Mouse (Mus musculus) E14TG2a.4 (cell line): ENCODE results near the gene D1Ertd622e.
"Not testable (repeated sequence)": the region's sequence is repeated elsewhere in the genome, so short reads cannot be mapped to it uniquely, and the experiment has no call there.

ENCODE experiments used
- H3K27me3 ChIP-seq: 2 replicates; pipeline ENCODE4 v1.6.1; 2014; ENCODE audit warnings: low read length, control low read depth; ENCODE audit not compliant: insufficient read depth
- H3K36me3 ChIP-seq: 2 replicates; pipeline ENCODE4 v1.6.1; 2014; ENCODE audit warnings: low read length, control low read depth; ENCODE audit not compliant: insufficient read depth
- H3K4me1 ChIP-seq: replicated peaks from 2 replicates; pipeline ENCODE4 v1.6.1; 2014; ENCODE audit warnings: low read depth, low read length, control low read depth
- H3K4me3 ChIP-seq: replicated peaks from 2 replicates; pipeline ENCODE4 v1.5.1; 2014; ENCODE audit warnings: mild to moderate bottlenecking, low read length
- H3K9me3 ChIP-seq: 2 replicates; pipeline ENCODE4 v1.6.1; 2014; ENCODE audit warnings: low read length, control low read depth
- CTCF ChIP-seq: conservative IDR thresholded peaks from 2 replicates; pipeline ENCODE4 v1.5.1; 2014; ENCODE audit warnings: low read length
- NANOG ChIP-seq: IDR thresholded peaks from 2 replicates; pipeline ENCODE4 v1.6.1; 2014; ENCODE audit warnings: borderline replicate concordance, low read length, mixed read lengths
- POU5F1 ChIP-seq: IDR thresholded peaks from 2 replicates; pipeline ENCODE4 v1.6.1; 2014; ENCODE audit warnings: low read length, borderline replicate concordance

The D1Ertd622e gene

DNA sequence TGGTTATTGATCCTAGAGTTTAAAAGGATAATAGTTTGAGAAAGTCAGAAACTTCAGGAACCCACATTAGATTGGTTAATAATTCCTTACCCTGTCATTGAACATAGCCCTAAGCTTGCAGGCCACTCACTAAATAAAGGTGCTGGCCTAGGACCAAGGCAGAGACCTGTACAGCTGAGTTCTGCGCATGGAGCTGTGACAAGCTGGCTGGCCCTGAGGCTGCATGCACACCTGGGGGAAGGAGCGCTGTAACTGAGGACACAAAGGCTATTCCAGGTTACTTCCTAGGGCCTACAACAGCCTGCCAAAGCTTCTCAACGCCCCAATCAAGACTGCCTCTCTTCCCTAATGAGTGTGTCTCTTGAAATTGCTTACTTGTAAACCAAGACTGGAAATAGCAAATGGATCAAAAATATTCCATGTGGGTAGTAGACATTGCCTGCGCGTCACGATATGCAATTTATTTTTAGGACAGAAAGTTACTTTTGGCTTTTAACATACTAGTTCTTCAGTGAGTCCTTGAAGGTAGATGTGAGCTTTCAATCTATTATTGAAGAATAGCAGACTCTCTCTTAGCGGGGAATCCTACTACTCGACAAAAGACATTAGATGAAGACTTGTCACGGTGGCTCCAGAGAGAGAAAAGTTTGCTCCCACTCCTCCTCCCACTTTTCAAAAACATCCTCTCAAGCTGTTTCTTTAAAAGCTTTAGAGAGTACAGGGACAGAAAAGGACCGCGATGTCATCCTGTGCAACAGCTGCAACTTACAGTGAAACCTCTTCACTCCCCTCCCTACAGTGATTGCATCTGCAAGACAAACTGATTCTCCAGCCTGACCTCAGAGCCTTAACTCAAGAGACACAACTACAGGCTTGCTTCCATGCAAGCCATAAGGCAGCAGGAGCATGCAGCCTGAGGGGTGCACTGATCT lies 47.1 kb downstream of the D1Ertd622e start:
- Histone ChIP-seq H3K4me3 (no peak overlapping the region), H3K36me3 (no peaks in the 10 kb centered on the region), H3K4me1 (no peaks in the 10 kb centered on the region), H3K27me3 (no peaks in the 10 kb centered on the region), H3K9me3 (no peaks in the 10 kb centered on the region)
- TF ChIP-seq POU5F1 = no peak
- no peak for TF ChIP-seq NANOG
- no peak for TF ChIP-seq CTCF

DNA sequence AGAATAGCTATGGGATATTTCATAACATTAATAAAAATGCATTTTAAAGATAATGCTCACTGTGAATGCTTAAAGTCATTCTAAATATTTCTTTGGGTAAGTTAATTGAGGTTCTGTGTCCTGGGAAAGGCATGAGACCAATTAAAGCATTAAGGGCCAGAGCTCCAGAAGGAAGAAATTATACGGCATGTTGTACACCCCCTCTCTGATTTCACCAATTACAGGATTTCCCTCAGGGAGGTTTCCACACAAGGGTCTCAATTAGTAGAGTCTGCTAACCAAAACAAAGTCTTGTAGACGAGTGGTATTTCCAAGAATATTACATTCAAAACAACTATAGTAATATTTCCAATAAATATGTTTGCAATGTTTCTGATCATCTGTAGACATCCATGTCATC lies 50.1 kb downstream of the D1Ertd622e start:
- TF ChIP-seq POU5F1 (no peak), CTCF (no peak)
- Histone ChIP-seq H3K36me3 (no peaks in the 10 kb centered on the region), H3K4me3 (no peak overlapping the region), H3K9me3 (no peaks in the 10 kb centered on the region), H3K4me1 (no peaks in the 10 kb centered on the region), H3K27me3 (no peaks in the 10 kb centered on the region)

DNA sequence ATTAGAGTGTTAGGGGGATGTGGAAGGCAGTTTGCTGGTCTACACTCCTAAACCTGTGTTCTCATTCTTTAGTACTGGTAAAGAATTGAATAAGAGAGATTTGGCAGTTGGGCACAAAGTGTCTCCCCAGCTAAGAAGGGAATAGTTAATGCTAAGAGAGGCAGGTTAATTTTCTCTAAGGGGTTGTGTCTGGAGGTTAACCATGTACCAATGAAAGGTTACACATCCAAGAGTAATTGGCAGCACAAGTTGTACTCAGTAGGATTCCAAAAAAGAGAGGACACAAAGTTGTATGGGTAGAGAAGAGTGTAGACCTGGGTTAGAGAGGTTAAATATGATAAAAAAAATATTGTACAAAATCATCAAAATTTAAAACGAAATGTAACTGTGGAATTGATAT lies 58.5 kb downstream of the D1Ertd622e start:
- no peaks in the 10 kb centered on the region for H3K4me1 ChIP-seq
- no peaks in the 10 kb centered on the region for H3K36me3 ChIP-seq
- no peaks in the 10 kb centered on the region for H3K9me3 ChIP-seq
- TF ChIP-seq NANOG = no peak
- TF ChIP-seq POU5F1 = no peak
- TF ChIP-seq CTCF = no peak
- H3K4me3 ChIP-seq = no peak overlapping the region
- no peaks in the 10 kb centered on the region for H3K27me3 ChIP-seq

DNA sequence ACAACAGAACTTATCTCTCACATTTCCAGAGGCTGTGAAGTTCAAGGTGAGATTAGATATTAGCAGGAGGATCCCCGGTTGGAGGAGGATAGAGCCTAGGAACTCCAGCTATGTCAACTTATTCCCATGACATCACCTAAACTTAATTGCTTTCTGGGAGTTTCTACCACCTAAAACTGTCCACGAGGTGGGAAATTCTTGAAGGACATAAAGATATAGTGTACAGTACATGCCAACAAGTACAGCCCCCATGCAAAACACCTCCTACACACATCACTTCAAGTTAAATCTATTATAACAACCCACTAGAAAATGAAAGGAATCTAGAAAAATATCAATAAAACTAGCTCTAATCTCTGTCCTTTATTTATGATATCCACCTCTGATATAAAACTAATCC lies 61.5 kb downstream of the D1Ertd622e start:
- Histone ChIP-seq H3K27me3 (no peaks in the 10 kb centered on the region), H3K9me3 (no peaks in the 10 kb centered on the region), H3K4me3 (no peak overlapping the region), H3K4me1 (no peaks in the 10 kb centered on the region), H3K36me3 (no peaks in the 10 kb centered on the region)
- no peak for TF ChIP-seq POU5F1
- TF ChIP-seq CTCF = no peak
- no peak for TF ChIP-seq NANOG

DNA sequence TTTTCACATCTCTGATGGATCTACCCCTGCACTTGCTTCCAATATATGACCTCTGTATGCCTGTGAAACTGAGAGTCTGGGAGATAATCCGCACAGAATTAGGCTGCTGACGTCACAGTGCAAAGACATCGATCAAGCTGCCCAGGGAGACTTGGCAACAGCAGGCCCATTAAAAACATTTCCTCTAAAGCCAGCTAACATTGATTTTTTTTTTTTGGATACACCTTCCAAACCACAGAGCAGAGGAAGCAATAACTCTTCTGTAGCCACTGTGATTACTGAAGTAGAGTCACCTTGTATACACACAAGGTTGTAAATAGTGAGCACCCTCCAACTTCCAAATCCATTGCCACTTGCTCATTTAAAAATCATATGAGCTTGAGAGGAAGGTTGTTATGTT lies 62.8 kb downstream of the D1Ertd622e start:
- no peak for TF ChIP-seq NANOG
- TF ChIP-seq CTCF = no peak
- no peak for TF ChIP-seq POU5F1
- Histone ChIP-seq H3K36me3 (no peaks in the 10 kb centered on the region), H3K9me3 (no peaks in the 10 kb centered on the region), H3K4me3 (no peak overlapping the region), H3K4me1 (no peaks in the 10 kb centered on the region), H3K27me3 (no peaks in the 10 kb centered on the region)

DNA sequence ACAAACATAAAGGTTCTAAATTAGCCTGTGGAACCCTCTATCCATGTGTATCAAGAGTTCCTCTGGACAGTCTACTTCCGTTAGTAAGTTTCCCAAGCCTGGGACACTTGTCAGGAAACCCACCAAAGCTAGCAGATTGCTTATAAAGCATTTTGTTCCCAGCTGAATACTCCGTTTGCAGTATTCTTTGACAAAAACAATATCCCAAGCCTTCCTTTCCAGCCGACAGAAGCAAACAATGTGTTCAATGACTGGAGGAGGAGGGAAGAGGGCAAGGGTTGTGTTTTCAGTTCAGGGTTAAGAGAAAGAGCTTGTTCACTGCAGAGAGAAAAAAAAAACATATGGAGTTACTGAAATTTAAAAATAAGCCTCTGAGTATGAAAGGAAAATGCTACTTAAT lies 73.3 kb downstream of the D1Ertd622e start:
- Histone ChIP-seq H3K27me3 (no peaks in the 10 kb centered on the region), H3K9me3 (no peaks in the 10 kb centered on the region), H3K4me3 (no peak overlapping the region), H3K4me1 (no peaks in the 10 kb centered on the region), H3K36me3 (no peaks in the 10 kb centered on the region)
- TF ChIP-seq CTCF = no peak
- no peak for TF ChIP-seq POU5F1
- no peak for TF ChIP-seq NANOG

DNA sequence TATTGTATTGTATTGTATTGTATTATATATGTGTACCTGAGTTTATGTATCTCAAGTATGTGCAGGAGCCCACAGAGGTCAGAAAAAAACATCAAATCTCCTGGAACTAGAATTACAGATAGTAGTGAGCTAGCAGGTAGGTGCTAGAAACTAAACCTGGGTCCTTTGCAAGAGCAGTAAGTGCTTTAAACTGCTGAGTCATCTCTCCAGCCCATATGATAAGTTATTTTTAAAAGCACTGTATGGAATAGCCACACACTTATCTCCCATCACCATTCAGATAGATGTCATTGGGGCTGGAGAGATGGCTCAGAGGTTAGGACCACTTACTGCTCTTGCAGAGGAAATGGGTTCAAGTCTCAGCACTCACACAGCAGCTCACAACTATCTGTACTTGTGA lies 76.8 kb downstream of the D1Ertd622e start:
- no peaks in the 10 kb centered on the region for H3K36me3 ChIP-seq
- H3K4me3 ChIP-seq = no peak overlapping the region
- no peaks in the 10 kb centered on the region for H3K27me3 ChIP-seq
- TF ChIP-seq CTCF (no peak), POU5F1 (no peak), NANOG (no peak)
- H3K4me1 ChIP-seq = no peaks in the 10 kb centered on the region
- H3K9me3 ChIP-seq = no peaks in the 10 kb centered on the region

DNA sequence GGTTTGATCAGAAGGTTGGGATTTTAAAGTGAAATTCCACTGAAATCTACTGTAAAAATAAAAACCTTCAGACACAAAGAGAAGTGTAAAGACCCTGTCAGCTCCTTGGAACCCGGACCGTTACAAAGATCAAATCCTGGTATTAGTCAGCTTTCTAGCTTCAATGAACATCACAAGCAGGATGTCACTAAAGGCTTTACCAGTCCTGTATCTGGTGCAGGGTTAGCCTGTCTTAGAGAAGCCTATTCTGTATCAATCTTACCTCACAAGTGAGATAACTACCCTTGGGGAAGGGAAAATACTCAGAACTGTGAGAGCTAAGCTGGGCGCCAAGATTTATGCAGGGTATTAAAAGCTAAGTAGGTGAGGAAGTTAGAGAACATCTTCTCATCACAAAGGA lies 77.7 kb downstream of the D1Ertd622e start:
- TF ChIP-seq NANOG = no peak
- TF ChIP-seq POU5F1 = no peak
- TF ChIP-seq CTCF = no peak
- no peak overlapping the region for H3K4me3 ChIP-seq
- no peaks in the 10 kb centered on the region for H3K4me1 ChIP-seq

DNA sequence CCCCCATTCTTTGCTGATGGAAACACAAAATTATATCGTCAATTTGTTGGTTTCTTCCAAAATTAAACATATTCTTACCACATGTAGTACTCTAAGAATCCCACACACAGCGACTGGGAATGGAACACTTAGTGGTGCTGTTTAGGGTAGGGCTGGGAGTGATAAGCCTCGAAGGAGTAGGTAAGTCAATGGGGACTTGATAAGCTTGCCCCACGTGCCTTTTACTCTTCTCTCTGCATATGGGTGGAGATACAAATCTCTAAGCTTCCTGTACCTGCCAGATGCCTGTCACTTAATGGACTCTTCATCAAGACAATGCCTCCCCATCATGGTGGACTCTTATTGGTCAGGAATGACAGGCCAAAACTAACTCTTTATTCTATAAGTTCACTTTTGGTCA lies 78.8 kb downstream of the D1Ertd622e start:
- no peaks in the 10 kb centered on the region for H3K36me3 ChIP-seq
- no peaks in the 10 kb centered on the region for H3K4me1 ChIP-seq
- TF ChIP-seq POU5F1 (no peak), NANOG (no peak), CTCF (no peak)
- no peaks in the 10 kb centered on the region for H3K9me3 ChIP-seq
- no peaks in the 10 kb centered on the region for H3K27me3 ChIP-seq
- H3K4me3 ChIP-seq = no peak overlapping the region

More for the DNA sequence above, 77.7 kb downstream of the D1Ertd622e start:
- no peaks in the 10 kb centered on the region for H3K27me3 ChIP-seq
- H3K9me3 ChIP-seq = no peaks in the 10 kb centered on the region
- no peaks in the 10 kb centered on the region for H3K36me3 ChIP-seq

DNA sequence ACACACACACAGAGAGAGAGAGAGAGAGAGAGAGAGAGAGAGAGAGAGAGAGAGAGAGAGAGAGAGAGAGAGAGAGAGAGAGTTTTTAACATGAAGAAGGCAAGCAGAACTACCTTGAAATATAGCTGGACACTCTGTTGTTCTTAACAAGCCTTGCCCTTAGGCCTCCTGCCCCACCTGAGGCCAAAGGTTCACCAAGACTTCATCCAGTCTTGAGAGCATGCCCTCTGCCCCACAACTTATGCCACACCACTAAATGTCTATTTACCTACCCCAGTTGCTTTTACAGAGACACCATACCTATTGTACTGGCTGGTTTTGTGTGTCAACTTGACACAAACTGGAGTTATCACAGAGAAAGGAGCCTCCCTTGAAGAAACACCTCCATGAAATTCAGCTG lies 81.2 kb downstream of the D1Ertd622e start:
- not testable (repeated sequence) for H3K36me3 ChIP-seq, H3K27me3 ChIP-seq

More for the DNA sequence above, 81.2 kb downstream of the D1Ertd622e start:
- H3K4me1 ChIP-seq, H3K9me3 ChIP-seq, H3K4me3 ChIP-seq: not testable (repeated sequence)
